Mouse (Mus musculus) thymus, postnatal 4 days (tissue): ENCODE results near the gene Vmn2r2.

Experiments
- DNase-seq: peaks from one replicate; pipeline ENCODE4 v3.0.0; 2021

The Vmn2r2 gene

DNA sequence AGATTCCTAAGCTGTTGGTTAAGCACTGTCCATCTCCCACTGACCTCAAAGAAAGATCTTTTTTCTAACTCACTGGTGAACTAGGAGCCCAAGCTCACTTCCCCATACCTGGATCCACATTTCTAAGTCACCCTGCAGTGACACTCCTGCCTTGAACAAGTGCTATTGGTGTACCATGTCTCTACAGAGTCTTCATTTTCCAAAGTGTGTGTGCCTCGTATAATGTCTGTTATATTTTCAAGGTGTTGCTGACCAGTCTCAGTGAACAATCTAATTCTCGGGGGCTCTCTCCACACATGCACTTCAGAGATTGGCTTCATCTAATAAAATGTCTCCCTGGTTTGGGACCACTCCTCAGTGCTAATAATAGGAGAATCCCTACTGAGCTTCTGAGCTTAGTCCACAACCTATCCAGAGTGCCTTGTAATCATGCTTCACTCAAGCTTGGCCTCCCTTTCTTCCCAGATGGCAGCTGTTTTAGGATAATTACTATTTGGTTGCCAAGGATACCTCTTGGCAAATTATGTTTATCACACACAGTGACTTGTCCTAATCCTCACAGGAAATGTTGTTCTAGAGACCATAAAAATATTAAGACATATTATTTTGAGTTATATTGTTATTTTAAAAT is at the start of gene Vmn2r2:
Gene Vmn2r2, minus strand, starts transcription at position 51 of the 631 bp plus-strand sequence.
- DNase-seq, result no peak

DNA sequence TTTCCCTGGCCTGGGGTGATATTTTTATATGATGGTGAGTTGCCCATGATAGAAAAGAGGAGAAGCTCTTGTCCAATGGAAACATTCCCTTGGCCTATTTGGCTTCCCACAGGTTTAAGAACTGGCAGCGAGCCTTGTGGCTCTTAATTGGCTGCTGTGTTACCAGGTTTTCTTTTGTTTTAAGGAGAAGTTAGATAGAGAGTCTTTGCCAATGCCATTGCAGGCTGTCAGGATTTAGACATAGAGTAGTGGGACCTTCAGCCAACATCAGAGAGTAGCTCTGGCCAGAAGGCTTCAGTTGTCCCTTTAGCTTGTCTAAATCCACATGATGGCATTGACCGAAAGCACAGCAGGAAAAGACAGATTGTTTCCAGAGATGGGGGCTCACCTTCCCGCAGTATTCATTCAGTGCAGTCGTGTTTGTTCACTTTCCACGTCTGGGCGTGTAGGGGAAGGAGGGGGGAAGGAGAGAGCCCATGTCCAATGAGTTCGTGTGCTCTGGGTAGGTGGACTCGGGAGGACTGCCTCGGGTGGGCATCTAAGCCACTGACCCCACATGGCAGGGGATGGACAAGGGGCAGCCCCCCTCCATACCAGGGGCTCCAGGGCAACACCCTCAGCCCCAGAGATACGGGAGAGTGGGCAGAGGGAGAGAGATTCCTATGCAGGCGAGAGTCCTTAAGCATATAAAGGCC is 28.2 kb downstream of the Vmn2r2 start:
- DNase-seq, result no peak

DNA sequence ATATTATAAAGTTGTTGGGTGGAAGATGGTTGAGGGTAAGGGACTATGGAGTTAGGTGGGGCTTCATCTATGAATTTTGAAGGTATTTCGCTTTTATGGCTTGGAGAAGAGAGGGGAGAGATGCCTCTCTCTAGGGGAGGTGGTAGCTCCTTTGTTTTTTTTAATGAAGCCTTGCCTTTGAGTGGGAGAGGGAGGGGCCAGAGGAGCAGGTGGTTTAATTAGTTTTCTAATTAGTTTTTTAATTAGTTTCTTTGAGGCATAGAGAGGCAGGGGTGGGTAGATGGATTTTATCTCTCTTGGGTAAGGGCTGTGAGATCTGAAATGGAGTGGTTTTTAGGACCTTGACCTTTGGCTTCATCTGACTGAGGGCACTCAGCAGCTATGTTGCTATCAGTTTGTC is 29.0 kb downstream of the Vmn2r2 start:
- DNase-seq, result no peak

DNA sequence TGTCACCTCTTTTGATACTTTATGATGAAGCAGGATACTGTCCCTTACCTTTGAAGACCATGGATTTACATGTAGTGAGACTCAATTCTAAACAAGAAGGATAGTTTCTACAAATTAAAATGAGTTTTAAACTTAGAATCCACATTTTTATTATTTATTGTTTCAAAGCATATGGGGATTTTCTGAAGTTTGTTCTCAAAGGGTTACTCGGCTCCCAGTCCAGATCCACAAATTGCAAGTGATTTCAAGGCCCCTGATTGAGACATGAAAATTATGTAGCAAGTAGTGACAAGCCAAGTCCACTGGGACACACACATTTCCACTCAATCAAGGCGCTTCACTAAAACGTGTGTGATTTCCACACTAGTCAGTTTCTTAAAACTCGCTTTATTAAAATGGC is 60.5 kb downstream of the Vmn2r2 start, which contains the start of gene Vmn2r1:
Gene Vmn2r1, plus strand, starts transcription at position 301 of the 400 bp plus-strand sequence.
- DNase-seq, result no peak
